Mouse (Mus musculus): ENCODE results near the gene Mepe. TPM values are rescaled to one million over a fixed set of nuclear protein-coding genes. Genes with fewer than 3 reads are reported as not detected.
A peak's percentile ranks its signal among the peaks of the same experiment; 100 is the strongest.

The Mepe gene
- not detected in 2 replicates for polyA plus RNA-seq (2016; fragmentation: Nextera tagmentation; extraction: Ambion mirVana)

- no peaks in the 10 kb centered on the region for H3K36me3 ChIP-seq
- H3K27me3 ChIP-seq, result no peaks in the 10 kb centered on the region
- ATAC-seq (ENCODE audit: low FRiP score, low read depth), result no peak
- no peak within 1 kb of the TSS for H3K4me3 ChIP-seq
- no peaks in the 10 kb centered on the region for H3K4me1 ChIP-seq
- no peak within 1 kb of the TSS for H3K9ac ChIP-seq (replicated peaks)
- no peak within 1 kb of the TSS for H3K4me2 ChIP-seq (replicated peaks)
- H3K27ac ChIP-seq (replicated peaks), result no peak within 1 kb of the TSS
- no peaks in the 10 kb centered on the region for H3K9me3 ChIP-seq
- 86% methylated on average over 6 of the region's 6 CpGs for WGBS
Measured at GRCm38 (mm10) chr5:104325029-104325428, at the start of gene Mepe. Gene Mepe, plus strand, starts transcription at chr5:104325329.

- H3K4me1 ChIP-seq, result no peaks in the 10 kb centered on the region
- WGBS, result 74% methylated on average over 6 of the region's 6 CpGs
Measured at GRCm38 (mm10) chr5:104294201-104294600, 30.9 kb upstream of the Mepe start.

GRCm38 (mm10) chr5:104298994-104299393, 26.1 kb upstream of the Mepe start, which contains the start of gene Ibsp:
Gene Ibsp, plus strand, starts transcription at chr5:104299171.
- Histone ChIP-seq H3K4me2 (replicated peaks) (no peak within 1 kb of the TSS), H3K4me1 (no peaks in the 10 kb centered on the region), H3K4me3 (no peak within 1 kb of the TSS), H3K27me3 (no peaks in the 10 kb centered on the region), H3K27ac (replicated peaks) (no peak within 1 kb of the TSS), H3K36me3 (no peaks in the 10 kb centered on the region), H3K9me3 (no peaks in the 10 kb centered on the region), H3K9ac (replicated peaks) (no peak within 1 kb of the TSS)
- no peak for ATAC-seq (ENCODE audit: low FRiP score, low read depth)
- 60% methylated on average over 6 of the region's 6 CpGs for WGBS

More at GRCm38 (mm10) chr5:104294201-104294600, 30.9 kb upstream of the Mepe start:
- Histone ChIP-seq H3K36me3 (no peaks in the 10 kb centered on the region), H3K9me3 (no peaks in the 10 kb centered on the region), H3K27me3 (no peaks in the 10 kb centered on the region), H3K4me2 (replicated peaks) (no peak overlapping the region), H3K4me3 (no peak overlapping the region), H3K27ac (replicated peaks) (no peak overlapping the region), H3K9ac (replicated peaks) (no peak overlapping the region)
- no peak for ATAC-seq (ENCODE audit: low FRiP score, low read depth)

- H3K36me3 ChIP-seq, result no peaks in the 10 kb centered on the region
- H3K4me1 ChIP-seq, result no peaks in the 10 kb centered on the region
- WGBS, result 54% methylated on average over 1 of the region's 1 CpGs
- ATAC-seq (ENCODE audit: low FRiP score, low read depth), result no peak
- no peaks in the 10 kb centered on the region for H3K27me3 ChIP-seq
- H3K9ac ChIP-seq (replicated peaks), result no peak overlapping the region
- no peaks in the 10 kb centered on the region for H3K9me3 ChIP-seq
- no peak overlapping the region for H3K27ac ChIP-seq (replicated peaks)
- no peak overlapping the region for H3K4me2 ChIP-seq (replicated peaks)
- no peak overlapping the region for H3K4me3 ChIP-seq
Measured at GRCm38 (mm10) chr5:104314073-104314472, 11.1 kb upstream of the Mepe start.

- Histone ChIP-seq H3K27me3 (peaks cover 4% of the 10 kb centered on the region; the same call in 1 of the 2 replicates), H3K36me3 (no peaks in the 10 kb centered on the region), H3K4me1 (no peaks in the 10 kb centered on the region), H3K27ac (replicated peaks) (no peak overlapping the region), H3K9me3 (no peaks in the 10 kb centered on the region), H3K4me3 (no peak overlapping the region), H3K4me2 (replicated peaks) (no peak overlapping the region), H3K9ac (replicated peaks) (no peak overlapping the region)
- 67% methylated on average over 4 of the region's 4 CpGs for WGBS
- no peak for ATAC-seq (ENCODE audit: low FRiP score, low read depth)
Measured at GRCm38 (mm10) chr5:104326884-104327283, 1.8 kb downstream of the Mepe start.

GRCm38 (mm10) chr5:104327389-104327788, 2.3 kb downstream of the Mepe start:
- H3K9ac ChIP-seq (replicated peaks), result no peak overlapping the region
- H3K9me3 ChIP-seq, result no peaks in the 10 kb centered on the region
- no peaks in the 10 kb centered on the region for H3K36me3 ChIP-seq
- H3K4me2 ChIP-seq (replicated peaks), result no peak overlapping the region
- ATAC-seq (ENCODE audit: low FRiP score, low read depth), result no peak
- H3K4me3 ChIP-seq, result no peak overlapping the region
- H3K27ac ChIP-seq (replicated peaks), result no peak overlapping the region
- 81% methylated on average over 8 of the region's 8 CpGs for WGBS
- no peaks in the 10 kb centered on the region for H3K4me1 ChIP-seq
- H3K27me3 ChIP-seq, result peaks cover 4% of the 10 kb centered on the region; the same call in 1 of the 2 replicates

- Histone ChIP-seq H3K4me1 (no peaks in the 10 kb centered on the region), H3K4me3 (no peak overlapping the region), H3K9me3 (no peaks in the 10 kb centered on the region), H3K9ac (replicated peaks) (no peak overlapping the region), H3K27ac (replicated peaks) (no peak overlapping the region), H3K27me3 (peaks cover 4% of the 10 kb centered on the region; the same call in 1 of the 2 replicates), H3K4me2 (replicated peaks) (no peak overlapping the region), H3K36me3 (no peaks in the 10 kb centered on the region)
- peak; percentile 12; the same call in 1 of the 2 replicates for ATAC-seq (ENCODE audit: low FRiP score, low read depth)
Measured at GRCm38 (mm10) chr5:104327876-104328275, 2.7 kb downstream of the Mepe start.

- WGBS, result 86% methylated on average over 4 of the region's 4 CpGs
- H3K27me3 ChIP-seq, result peaks cover 4% of the 10 kb centered on the region; the same call in 1 of the 2 replicates
- peak; percentile 36; the same call in 1 of the 2 replicates for ATAC-seq (ENCODE audit: low FRiP score, low read depth)
- no peak overlapping the region for H3K4me2 ChIP-seq (replicated peaks)
- H3K9me3 ChIP-seq, result no peaks in the 10 kb centered on the region
- no peak overlapping the region for H3K27ac ChIP-seq (replicated peaks)
- no peaks in the 10 kb centered on the region for H3K36me3 ChIP-seq
- no peaks in the 10 kb centered on the region for H3K4me1 ChIP-seq
- no peak overlapping the region for H3K9ac ChIP-seq (replicated peaks)
- H3K4me3 ChIP-seq, result no peak overlapping the region
Measured at GRCm38 (mm10) chr5:104328317-104328850, 3.3 kb downstream of the Mepe start.

- no peak overlapping the region for H3K4me3 ChIP-seq
- H3K9ac ChIP-seq (replicated peaks), result no peak overlapping the region
- H3K4me1 ChIP-seq, result no peaks in the 10 kb centered on the region
- H3K27ac ChIP-seq (replicated peaks), result no peak overlapping the region
- no peaks in the 10 kb centered on the region for H3K9me3 ChIP-seq
- no peaks in the 10 kb centered on the region for H3K36me3 ChIP-seq
- H3K27me3 ChIP-seq, result peaks cover 4% of the 10 kb centered on the region; the same call in 1 of the 2 replicates
- no peak overlapping the region for H3K4me2 ChIP-seq (replicated peaks)
- WGBS, result 81% methylated on average over 5 of the region's 5 CpGs
- no peak for ATAC-seq (ENCODE audit: low FRiP score, low read depth)
Measured at GRCm38 (mm10) chr5:104329381-104329780, 4.3 kb downstream of the Mepe start.

- WGBS, result 58% methylated on average over 5 of the region's 5 CpGs
Measured at GRCm38 (mm10) chr5:104330088-104330487, 5.0 kb downstream of the Mepe start.

GRCm38 (mm10) chr5:104332296-104332695, 7.2 kb downstream of the Mepe start:
- H3K4me3 ChIP-seq, result no peak overlapping the region
- no peak overlapping the region for H3K9ac ChIP-seq (replicated peaks)
- H3K4me2 ChIP-seq (replicated peaks), result no peak overlapping the region
- H3K27ac ChIP-seq (replicated peaks), result no peak overlapping the region
- 81% methylated on average over 3 of the region's 3 CpGs for WGBS
- H3K36me3 ChIP-seq, result no peaks in the 10 kb centered on the region
- H3K27me3 ChIP-seq, result peaks cover 4% of the 10 kb centered on the region; the same call in 1 of the 2 replicates
- H3K4me1 ChIP-seq, result no peaks in the 10 kb centered on the region
- ATAC-seq (ENCODE audit: low FRiP score, low read depth), result no peak
- no peaks in the 10 kb centered on the region for H3K9me3 ChIP-seq

More at GRCm38 (mm10) chr5:104330088-104330487, 5.0 kb downstream of the Mepe start:
- H3K4me1 ChIP-seq, result no peaks in the 10 kb centered on the region
- no peak overlapping the region for H3K27ac ChIP-seq (replicated peaks)
- no peaks in the 10 kb centered on the region for H3K36me3 ChIP-seq
- no peak overlapping the region for H3K9ac ChIP-seq (replicated peaks)
- no peak; the same call in 1 of the 2 replicates for ATAC-seq (ENCODE audit: low FRiP score, low read depth)
- H3K27me3 ChIP-seq, result peaks cover 4% of the 10 kb centered on the region; the same call in 1 of the 2 replicates
- H3K9me3 ChIP-seq, result no peaks in the 10 kb centered on the region
- H3K4me3 ChIP-seq, result no peak overlapping the region
- H3K4me2 ChIP-seq (replicated peaks), result no peak overlapping the region

- Histone ChIP-seq H3K4me1 (no peaks in the 10 kb centered on the region), H3K27me3 (peaks cover 4% of the 10 kb centered on the region; the same call in 1 of the 2 replicates), H3K9me3 (no peaks in the 10 kb centered on the region), H3K9ac (replicated peaks) (no peak overlapping the region), H3K4me2 (replicated peaks) (no peak overlapping the region), H3K27ac (replicated peaks) (no peak overlapping the region), H3K36me3 (no peaks in the 10 kb centered on the region), H3K4me3 (no peak overlapping the region)
- peak; percentile 64 for ATAC-seq (ENCODE audit: low FRiP score, low read depth)
- WGBS, result 53% methylated on average over 7 of the region's 7 CpGs
Measured at GRCm38 (mm10) chr5:104333231-104333640, 8.1 kb downstream of the Mepe start.
